Mouse (Mus musculus) hindbrain, embryonic 14.5 days (tissue): ENCODE results near the gene Pml. TPM values are rescaled to one million over a fixed set of nuclear protein-coding genes. Genes with fewer than 3 reads are reported as not detected.

Source experiments
- ATAC-seq: fragments of 200-750 bp; cut with Nextera tagmentation; 2 replicates; pipeline ENCODE4 v1.8.0; 2017; ENCODE audit warnings: moderate number of reproducible peaks, mild to moderate bottlenecking, moderate TSS enrichment, moderate library complexity; ENCODE audit not compliant: low FRiP score
- DNase-seq: peaks from one replicate; pipeline ENCODE4 v3.0.0-alpha.2; 2015; ENCODE audit warnings: low spot score
- H3K27ac ChIP-seq: fragments of 300-500 bp; sonication (generic); 2 replicates; pipeline ENCODE4 v1.5.1; 2014; ENCODE audit warnings: mild to moderate bottlenecking, moderate library complexity
- H3K27me3 ChIP-seq: fragments of 300-500 bp; sonication (generic); 2 replicates; pipeline ENCODE4 v1.6.1; 2014; ENCODE audit warnings: mild to moderate bottlenecking, low read length, mixed read lengths; ENCODE audit not compliant: control insufficient read depth, insufficient read depth
- H3K36me3 ChIP-seq: fragments of 300-500 bp; sonication (generic); replicated peaks from 2 replicates; pipeline ENCODE4 v1.6.1; 2014; ENCODE audit not compliant: control insufficient read depth, insufficient read depth
- H3K4me1 ChIP-seq: fragments of 300-500 bp; sonication (generic); replicated peaks from 2 replicates; pipeline ENCODE4 v1.6.1; 2014; ENCODE audit warnings: antibody characterized with exemption, low read length, mixed read lengths; ENCODE audit not compliant: control insufficient read depth, insufficient read depth
- H3K4me2 ChIP-seq: fragments of 300-500 bp; sonication (generic); replicated peaks from 2 replicates; pipeline ENCODE4 v1.6.1; 2014; ENCODE audit warnings: mild to moderate bottlenecking, moderate library complexity
- H3K4me3 ChIP-seq: fragments of 300-500 bp; sonication (generic); replicated peaks from 2 replicates; pipeline ENCODE4 v1.5.1; 2014; ENCODE audit warnings: mild to moderate bottlenecking, low read length
- H3K9ac ChIP-seq: fragments of 300-500 bp; sonication (generic); 2 replicates; pipeline ENCODE4 v1.6.1; 2014
- H3K9me3 ChIP-seq: fragments of 300-500 bp; sonication (generic); 2 replicates; pipeline ENCODE4 v1.6.1; 2016; ENCODE audit warnings: low read length; ENCODE audit not compliant: control insufficient read depth
- WGBS: fragments of 180-500 bp; shearing (Covaris S2); extraction: QIAGEN DNeasy Blood & Tissue Kit; methylation state at CpG from one replicate; pipeline ENCODE4 v1.1.7; 2014; 5-methylcytosine and 5-hydroxymethylcytosine counted together
- polyA plus RNA-seq: library from polyadenylated mRNA; unstranded; fragments of >200 nt; fragmentation: Nextera tagmentation; extraction: Ambion mirVana; gene quantifications from 2 replicates; pipeline ENCODE4 v1.2.1, GENCODE M21; 2014

Pml gene
- polyA plus RNA-seq, 1 experiment from 2014 or later = 4.3 TPM

DNA sequence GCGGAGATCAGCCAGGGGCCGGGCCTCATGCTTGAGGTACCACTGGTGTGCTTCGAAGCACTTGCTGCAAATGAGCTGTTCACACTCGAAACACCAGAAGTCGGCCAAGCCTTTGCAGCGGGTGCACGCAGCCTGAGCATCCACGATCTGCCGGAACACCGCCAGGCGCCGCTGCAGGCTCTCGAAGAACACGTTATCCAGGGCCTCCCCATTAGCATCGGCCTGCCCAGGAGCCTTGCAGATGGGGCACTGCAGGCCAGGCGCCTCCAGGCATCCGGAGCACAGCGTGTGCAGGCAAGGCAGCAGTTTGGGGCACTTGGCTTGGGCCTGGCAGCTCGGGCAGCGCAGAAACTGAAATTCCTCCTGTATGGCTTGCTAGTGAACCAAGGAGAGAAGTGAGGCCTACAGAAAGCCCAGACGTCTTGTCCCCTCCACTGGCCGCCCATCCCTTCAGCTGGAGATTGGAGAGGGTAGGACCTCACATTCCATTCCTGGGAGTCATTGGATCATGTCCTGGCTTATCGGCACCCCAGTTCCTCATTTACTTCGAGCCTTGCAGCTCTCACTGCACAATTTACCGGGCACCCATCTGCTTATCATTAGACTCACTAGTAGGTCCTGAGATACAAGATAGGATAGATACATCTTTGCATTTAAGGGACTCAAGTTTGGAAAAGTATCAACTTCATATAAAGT lies 2.4 kb downstream of the Pml start:
- no peaks in the 10 kb centered on the region for H3K36me3 ChIP-seq
- H3K4me1 ChIP-seq = peaks cover 18% of the 10 kb centered on the region
- no peaks in the 10 kb centered on the region for H3K9me3 ChIP-seq
- peak overlapping the region; percentile 48 for H3K9ac ChIP-seq
- no peaks in the 10 kb centered on the region for H3K27me3 ChIP-seq
- 13% methylated on average over 25 of the region's 25 CpGs for WGBS
- peak overlapping the region; percentile 39 for H3K4me2 ChIP-seq
- DNase-seq = peak; percentile 79
- peak; percentile 75 for ATAC-seq
- peak overlapping the region; percentile 43; the same call in 1 of the 2 replicates for H3K27ac ChIP-seq
- no peak overlapping the region for H3K4me3 ChIP-seq

DNA sequence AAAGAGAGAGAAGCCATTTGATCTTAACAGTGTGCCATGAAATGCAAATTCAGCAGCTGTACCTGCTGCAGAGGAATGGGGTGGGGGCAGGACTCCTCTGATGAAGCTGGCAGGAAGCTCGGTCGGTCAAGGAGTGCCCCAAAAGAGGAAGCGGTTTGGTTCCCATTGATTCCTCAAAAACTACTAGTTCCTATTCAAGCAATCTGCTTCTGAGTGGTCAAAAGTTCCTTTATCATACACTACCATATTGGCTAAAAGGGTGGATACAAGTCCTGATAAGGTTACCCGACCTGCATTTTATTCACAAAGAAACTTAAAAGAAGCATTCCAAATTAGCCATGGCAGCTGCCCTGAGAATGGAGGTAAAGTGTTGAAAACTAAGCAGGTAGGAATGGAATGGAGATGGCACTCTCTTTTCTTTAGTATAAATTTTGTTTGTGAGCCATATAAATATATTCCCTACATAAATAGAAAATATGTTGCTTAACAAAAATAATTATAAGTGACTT lies 3.4 kb downstream of the Pml start:
- Histone ChIP-seq H3K9me3 (no peaks in the 10 kb centered on the region), H3K27me3 (no peaks in the 10 kb centered on the region), H3K4me1 (peaks cover 28% of the 10 kb centered on the region), H3K36me3 (no peaks in the 10 kb centered on the region), H3K27ac (no peak overlapping the region), H3K4me2 (no peak overlapping the region), H3K9ac (no peak overlapping the region), H3K4me3 (no peak overlapping the region)
- ATAC-seq = no peak
- DNase-seq = no peak
- 83% methylated on average over 4 of the region's 4 CpGs for WGBS

DNA sequence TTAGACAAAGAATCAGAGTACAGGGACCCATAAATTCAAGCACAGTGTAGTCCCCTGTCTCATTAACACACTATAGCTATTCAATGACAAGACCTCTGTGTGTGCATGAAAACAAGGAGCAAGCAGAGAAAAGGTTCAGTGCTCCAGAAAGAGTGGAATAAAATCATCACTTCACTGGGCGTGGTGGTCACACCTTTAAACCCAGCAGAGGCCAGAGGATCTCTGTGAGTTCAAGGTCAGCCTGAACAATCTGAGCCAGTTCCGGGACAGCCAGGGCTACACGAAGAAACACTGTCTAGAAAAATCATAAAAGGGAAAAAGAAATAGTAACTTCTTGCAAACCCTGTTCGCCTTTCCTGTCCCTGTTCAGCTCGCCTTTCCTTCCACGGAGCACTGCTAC lies 5.9 kb downstream of the Pml start:
- H3K36me3 ChIP-seq = no peaks in the 10 kb centered on the region
- DNase-seq (no peak), ATAC-seq (no peak)
- WGBS = 90% methylated on average over 6 of the region's 6 CpGs
- no peak overlapping the region for H3K27ac ChIP-seq
- peaks cover 26% of the 10 kb centered on the region for H3K4me1 ChIP-seq
- H3K9ac ChIP-seq = no peak overlapping the region
- no peak overlapping the region for H3K4me3 ChIP-seq
- H3K9me3 ChIP-seq = no peaks in the 10 kb centered on the region
- H3K27me3 ChIP-seq = no peaks in the 10 kb centered on the region
- no peak overlapping the region for H3K4me2 ChIP-seq

DNA sequence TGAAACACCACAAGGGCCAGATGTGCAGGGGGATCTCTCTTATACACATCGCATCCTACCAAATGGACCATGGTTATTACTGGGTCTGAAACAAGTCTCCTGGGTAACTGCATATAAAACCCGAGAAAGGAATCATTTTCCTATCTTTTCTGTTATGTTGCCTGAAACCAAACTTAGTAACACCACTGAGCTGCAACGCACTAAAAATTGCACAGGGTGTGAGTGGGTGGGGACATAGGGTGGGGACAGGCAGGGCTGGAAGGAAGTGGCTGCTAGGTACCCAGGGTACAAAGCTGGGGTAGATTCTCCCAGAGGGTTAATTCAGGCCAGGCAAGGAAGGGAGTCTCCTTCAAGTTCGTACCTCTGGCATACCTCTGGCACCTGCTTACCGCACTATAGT lies 6.9 kb downstream of the Pml start:
- Histone ChIP-seq H3K9me3 (no peaks in the 10 kb centered on the region), H3K36me3 (no peaks in the 10 kb centered on the region), H3K9ac (no peak overlapping the region), H3K4me3 (no peak overlapping the region), H3K4me1 (peaks cover 26% of the 10 kb centered on the region), H3K27me3 (no peaks in the 10 kb centered on the region), H3K27ac (no peak overlapping the region), H3K4me2 (no peak overlapping the region)
- ATAC-seq = no peak
- WGBS = 87% methylated on average over 5 of the region's 5 CpGs
- no peak for DNase-seq

DNA sequence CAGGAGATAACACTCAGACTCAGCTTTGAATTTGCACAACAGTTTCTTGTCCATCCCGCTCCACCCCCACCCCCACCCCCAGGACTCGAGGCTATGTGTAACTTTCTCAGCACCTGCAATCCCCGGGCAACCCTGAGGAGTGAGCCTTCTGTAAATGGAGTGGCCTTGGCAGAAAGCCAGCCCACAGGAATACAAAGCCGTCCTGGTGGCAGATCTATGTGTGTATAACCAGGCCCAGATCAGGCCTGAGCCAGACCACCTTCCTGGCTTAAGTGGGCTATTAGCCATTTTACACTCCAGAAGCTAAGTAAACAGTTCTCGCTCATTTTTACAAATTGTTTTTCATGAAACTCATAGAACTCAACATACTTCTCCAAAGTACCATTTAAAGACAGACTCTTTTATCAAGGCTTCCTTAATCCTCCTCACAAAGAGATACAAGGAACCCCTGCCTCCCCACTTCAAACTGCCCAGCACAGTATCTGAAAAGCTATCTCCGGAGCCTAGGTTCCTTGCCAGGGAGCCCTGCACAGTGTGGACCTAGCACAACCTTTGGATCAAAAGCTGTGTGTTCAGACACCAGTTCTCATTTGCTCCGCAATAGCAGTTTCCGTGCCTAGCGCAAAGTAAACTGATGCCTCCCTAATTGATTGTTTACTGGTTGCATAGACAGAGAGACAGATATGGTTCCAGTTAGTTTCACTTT lies 7.7 kb downstream of the Pml start:
- Histone ChIP-seq H3K4me1 (peaks cover 19% of the 10 kb centered on the region), H3K36me3 (no peaks in the 10 kb centered on the region), H3K4me3 (no peak overlapping the region), H3K9ac (no peak overlapping the region), H3K27me3 (no peaks in the 10 kb centered on the region), H3K27ac (no peak overlapping the region), H3K4me2 (no peak overlapping the region), H3K9me3 (no peaks in the 10 kb centered on the region)
- ATAC-seq (no peak), DNase-seq (peak; percentile 31)
- 55% methylated on average over 9 of the region's 9 CpGs for WGBS

DNA sequence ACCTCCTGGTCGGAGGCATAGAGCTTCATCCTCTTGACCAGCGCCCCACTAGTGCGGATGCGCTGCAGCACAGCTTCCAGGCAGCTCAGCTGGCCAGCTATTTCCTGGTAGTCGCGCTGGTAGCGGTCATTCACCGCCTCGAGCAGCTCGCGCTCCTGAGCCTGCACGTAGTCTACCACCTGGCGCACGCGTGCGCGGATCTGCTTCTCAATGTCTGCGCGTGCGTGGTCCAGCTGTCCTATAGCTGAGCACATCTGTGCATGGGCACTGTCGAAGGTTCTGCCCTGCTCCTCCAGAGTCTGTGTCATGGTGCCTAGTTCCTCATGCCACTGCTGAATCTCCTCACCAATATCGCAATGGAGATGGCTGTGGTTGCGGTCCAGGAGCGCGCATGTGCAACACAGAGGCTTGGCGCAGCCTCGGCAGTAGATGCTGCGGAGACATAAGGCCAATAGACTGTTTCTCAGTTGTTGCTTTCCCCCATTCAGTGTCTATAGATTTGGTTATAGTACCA lies 15.0 kb downstream of the Pml start:
- H3K9ac ChIP-seq = no peak overlapping the region
- H3K9me3 ChIP-seq = no peaks in the 10 kb centered on the region
- H3K27ac ChIP-seq = no peak overlapping the region
- no peak for ATAC-seq
- H3K4me1 ChIP-seq = no peaks in the 10 kb centered on the region
- no peak overlapping the region for H3K4me2 ChIP-seq
- no peak for DNase-seq
- no peak overlapping the region for H3K4me3 ChIP-seq
- no peaks in the 10 kb centered on the region for H3K27me3 ChIP-seq
- WGBS = 98% methylated on average over 28 of the region's 28 CpGs
- no peaks in the 10 kb centered on the region for H3K36me3 ChIP-seq

DNA sequence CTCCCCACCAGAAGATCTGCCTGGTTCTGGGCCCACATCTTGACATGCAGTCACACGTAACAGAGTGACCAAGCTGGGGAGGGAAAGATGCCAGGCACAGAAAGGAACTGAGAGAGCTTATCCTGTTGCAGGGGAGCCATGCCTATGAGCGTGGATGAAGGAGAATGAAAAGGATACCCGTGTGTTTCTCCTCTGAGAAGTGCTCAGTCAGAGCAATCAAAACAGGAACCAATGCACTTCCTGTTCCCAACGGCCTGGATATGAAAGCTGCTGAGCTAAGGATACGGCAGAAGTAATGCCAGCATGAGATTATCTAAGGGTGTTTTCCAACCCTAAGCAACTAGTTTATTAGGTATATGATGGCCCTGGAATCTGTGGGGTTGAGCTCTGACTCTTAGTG lies 17.2 kb downstream of the Pml start:
- no peaks in the 10 kb centered on the region for H3K9me3 ChIP-seq
- no peak overlapping the region for H3K4me2 ChIP-seq
- H3K4me1 ChIP-seq = no peaks in the 10 kb centered on the region
- DNase-seq (no peak), ATAC-seq (no peak)
- H3K4me3 ChIP-seq = no peak overlapping the region
- H3K9ac ChIP-seq = no peak overlapping the region
- no peaks in the 10 kb centered on the region for H3K27me3 ChIP-seq
- H3K27ac ChIP-seq = no peak overlapping the region
- H3K36me3 ChIP-seq = no peaks in the 10 kb centered on the region
- WGBS = 80% methylated on average over 5 of the region's 5 CpGs

DNA sequence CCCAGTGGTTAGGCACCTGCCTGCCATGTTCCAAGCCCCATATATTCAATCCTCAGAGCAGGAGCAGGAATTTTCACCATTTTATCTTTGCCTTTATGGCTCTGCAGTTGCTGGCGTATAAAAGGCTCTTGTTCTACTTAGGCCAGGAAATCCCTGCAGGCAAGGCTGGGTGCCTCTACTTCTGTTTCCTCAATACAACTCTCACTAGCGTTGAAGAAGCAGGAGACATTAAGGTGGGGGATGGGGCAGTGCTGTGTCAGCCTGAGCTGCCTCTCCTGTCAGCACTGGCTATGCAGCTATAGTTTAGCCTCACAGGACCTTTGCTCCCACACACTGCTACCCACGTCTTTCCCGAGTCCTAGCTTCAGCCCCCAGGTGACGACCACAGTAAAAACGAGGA lies 17.8 kb downstream of the Pml start:
- DNase-seq = no peak
- Histone ChIP-seq H3K27me3 (no peaks in the 10 kb centered on the region), H3K9me3 (no peaks in the 10 kb centered on the region), H3K4me2 (no peak overlapping the region), H3K27ac (no peak overlapping the region), H3K4me1 (no peaks in the 10 kb centered on the region), H3K4me3 (no peak overlapping the region), H3K9ac (no peak overlapping the region), H3K36me3 (no peaks in the 10 kb centered on the region)
- no peak for ATAC-seq
- WGBS = 76% methylated on average over 6 of the region's 6 CpGs

DNA sequence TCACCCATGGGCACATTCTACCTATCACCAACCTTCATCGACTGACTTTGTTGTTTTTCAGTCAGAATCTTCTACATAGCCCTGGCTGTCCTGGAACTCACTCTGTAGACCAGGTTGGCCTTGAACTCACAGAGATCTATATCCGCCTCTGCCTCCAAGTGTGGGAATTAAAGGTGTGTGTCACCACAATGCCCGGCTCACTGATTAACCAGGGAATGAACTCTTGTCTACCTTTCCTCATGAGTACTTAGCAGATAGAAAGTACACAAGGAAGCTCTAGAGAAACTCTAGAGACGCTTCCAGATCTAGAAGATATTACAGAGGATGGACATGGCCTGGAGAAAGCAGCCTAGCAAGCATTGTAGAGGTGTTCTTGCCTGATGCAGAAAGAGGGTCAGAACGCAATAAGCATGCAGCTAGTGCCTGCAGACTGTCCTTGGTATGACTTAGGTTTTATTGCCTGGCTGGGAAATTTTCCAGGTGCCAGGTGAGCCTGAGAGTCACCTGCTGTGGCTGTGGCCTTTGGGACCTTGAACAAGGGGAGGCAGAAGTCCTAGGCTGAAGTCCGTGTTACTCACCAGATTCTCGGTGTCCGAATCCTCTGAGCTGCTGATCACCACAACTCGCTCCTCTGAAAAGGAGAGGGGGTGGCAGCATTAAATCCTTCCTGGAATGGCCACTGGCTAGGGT lies 20.7 kb downstream of the Pml start:
- Histone ChIP-seq H3K4me2 (no peak overlapping the region), H3K9ac (no peak overlapping the region), H3K9me3 (no peaks in the 10 kb centered on the region), H3K36me3 (no peaks in the 10 kb centered on the region), H3K4me3 (no peak overlapping the region), H3K27me3 (no peaks in the 10 kb centered on the region), H3K27ac (no peak overlapping the region), H3K4me1 (no peaks in the 10 kb centered on the region)
- 98% methylated on average over 9 of the region's 9 CpGs for WGBS
- ATAC-seq = no peak
- DNase-seq = no peak
